Mouse (Mus musculus) adrenal gland, postnatal 36 days (tissue): ENCODE measurements around the gene Raet1e. TPM values are rescaled to one million over a fixed set of nuclear protein-coding genes. Genes with fewer than 3 reads are reported as not detected.
A peak's percentile ranks its signal among the peaks of the same experiment; 100 is the strongest.
"Not testable (repeated sequence)": the region's sequence is repeated elsewhere in the genome, so short reads cannot be mapped to it uniquely, and the experiment has no call there.

Source experiments
- DNase-seq, 2 experiments: peaks; one replicate each; pipeline ENCODE4 v3.0.0; 2021; ENCODE audit warnings: mixed read lengths in 1 of 2
- long read RNA-seq, 2 experiments: library from polyadenylated mRNA; stranded (forward); transcript quantifications; one replicate each; pipeline ENCODE4 v2.0.0; 2021; ENCODE audit warnings: borderline sequencing depth in 2 of 2
- total RNA-seq, 2 experiments: library from RNA; stranded (reverse); gene quantifications; 2 replicates each; pipeline ENCODE4 v1.2.3; 2021

The Raet1e gene
- 1 to 10 TPM in 1 of 2 experiments, under 1 TPM in 1; 0.46 to 1.9 TPM for total RNA-seq
- long read RNA-seq, experiment 1, partial matches to known transcripts, result 0 of 1 reads
- long read RNA-seq, experiment 1, other reads (novel, unspliced or antisense), result 1 of 1 reads
- long read RNA-seq, experiment 2, result 0 reads

- DNase-seq, result peak; percentile 84 to 85
These were observed at the start of gene Raet1e, which contains the start of gene H60b for GRCm38 (mm10) chr10:22158310-22158999. TSS of gene Raet1e (plus strand) at chr10:22158569. TSS of gene H60b (plus strand) at chr10:22158586.

GRCm38 (mm10) chr10:22140665-22141280, 17.6 kb upstream of the Raet1e start:
- peak; percentile 84 to 85 for DNase-seq

- DNase-seq, result not testable (repeated sequence)
These were observed 16.2 kb upstream of the Raet1e start for GRCm38 (mm10) chr10:22142194-22142593.

- DNase-seq, result no peak
These were observed 15.4 kb upstream of the Raet1e start for GRCm38 (mm10) chr10:22142926-22143325.

- peak; percentile 87 to 91 for DNase-seq
These were observed 9.8 kb upstream of the Raet1e start for GRCm38 (mm10) chr10:22148441-22149072.

GRCm38 (mm10) chr10:22149073-22149690, 9.2 kb upstream of the Raet1e start, which contains the start of gene E030030I06Rik:
TSS of gene E030030I06Rik (minus strand) at chr10:22149270.
- peak in 1 of 2 experiments; percentile 43 for DNase-seq

- DNase-seq, result peak in 1 of 2 experiments; percentile 28
These were observed 8.5 kb upstream of the Raet1e start for GRCm38 (mm10) chr10:22149691-22150465.

- no peak for DNase-seq
These were observed 7.8 kb upstream of the Raet1e start for GRCm38 (mm10) chr10:22150593-22150992.

- not testable (repeated sequence) for DNase-seq
These were observed 7.1 kb upstream of the Raet1e start for GRCm38 (mm10) chr10:22151056-22151862.

- DNase-seq, result not testable (repeated sequence)
These were observed 6.3 kb upstream of the Raet1e start for GRCm38 (mm10) chr10:22151863-22152640.

GRCm38 (mm10) chr10:22153147-22153690, 5.2 kb upstream of the Raet1e start:
- DNase-seq, result not testable (repeated sequence)

- DNase-seq, result not testable (repeated sequence)
These were observed 4.2 kb upstream of the Raet1e start for GRCm38 (mm10) chr10:22154127-22154526.

GRCm38 (mm10) chr10:22154871-22155799, 3.2 kb upstream of the Raet1e start:
- DNase-seq, result no peak

- no peak for DNase-seq
These were observed 777 bp downstream of the Raet1e start for GRCm38 (mm10) chr10:22159131-22159561.

GRCm38 (mm10) chr10:22159581-22160140, 1.3 kb downstream of the Raet1e start:
- no peak for DNase-seq

- DNase-seq, result not testable (repeated sequence)
These were observed 4.9 kb downstream of the Raet1e start for GRCm38 (mm10) chr10:22163279-22163678.

GRCm38 (mm10) chr10:22163705-22164583, 5.6 kb downstream of the Raet1e start:
- DNase-seq, result peak; percentile 76 to 79
